Mouse (Mus musculus) kidney, postnatal 0 days (tissue): ENCODE measurements around the gene Gm3839. TPM values are rescaled to one million over a fixed set of nuclear protein-coding genes. Genes with fewer than 3 reads are reported as not detected.
"Not testable (repeated sequence)": the region's sequence is repeated elsewhere in the genome, so short reads cannot be mapped to it uniquely, and the experiment has no call there.

Experiments used
- ATAC-seq: fragments of 200-750 bp; cut with Nextera tagmentation; replicated peaks from 2 replicates; pipeline ENCODE4 v1.8.0; 2017; ENCODE audit warnings: low read depth, moderate number of reproducible peaks, moderate TSS enrichment, moderate library complexity; ENCODE audit not compliant: low FRiP score
- DNase-seq: peaks from one replicate; pipeline ENCODE4 v3.0.0-alpha.2; 2016; ENCODE audit warnings: low spot score
- H3K27ac ChIP-seq: fragments of 300-500 bp; sonication (generic); 2 replicates; pipeline ENCODE4 v1.5.1; 2014; ENCODE audit warnings: mild to moderate bottlenecking
- H3K27me3 ChIP-seq: fragments of 300-500 bp; sonication (generic); 2 replicates; pipeline ENCODE4 v1.6.1; 2014; ENCODE audit warnings: low read length, mixed read lengths; ENCODE audit not compliant: insufficient read depth
- H3K36me3 ChIP-seq: fragments of 300-500 bp; sonication (generic); 2 replicates; pipeline ENCODE4 v1.6.1; 2014; ENCODE audit warnings: low read length, mixed read lengths; ENCODE audit not compliant: insufficient read depth
- H3K4me1 ChIP-seq: fragments of 300-500 bp; sonication (generic); replicated peaks from 2 replicates; pipeline ENCODE4 v1.6.1; 2014; ENCODE audit warnings: antibody characterized with exemption, low read length, mixed read lengths; ENCODE audit not compliant: insufficient read depth
- H3K4me2 ChIP-seq: fragments of 300-500 bp; sonication (generic); 2 replicates; pipeline ENCODE4 v1.6.1; 2014; ENCODE audit warnings: mild to moderate bottlenecking, low read length, moderate library complexity, mixed read lengths
- H3K4me3 ChIP-seq: fragments of 300-500 bp; sonication (generic); replicated peaks from 2 replicates; pipeline ENCODE4 v1.5.1; 2014; ENCODE audit warnings: low read depth, low read length
- H3K9ac ChIP-seq: fragments of 300-500 bp; sonication (generic); 2 replicates; pipeline ENCODE4 v1.6.1; 2014; ENCODE audit warnings: low read depth, low read length
- H3K9me3 ChIP-seq: fragments of 300-500 bp; sonication (generic); replicated peaks from 2 replicates; pipeline ENCODE4 v1.6.1; 2016; ENCODE audit warnings: low read length, inconsistent platforms, mixed read lengths
- CTCF ChIP-seq: IDR thresholded peaks from 2 replicates; pipeline ENCODE4 v1.5.1; 2016; ENCODE audit warnings: antibody characterized with exemption, low read depth, mild to moderate bottlenecking, moderate library complexity
- WGBS: fragments of 180-500 bp; shearing (Covaris S2); extraction: QIAGEN DNeasy Blood & Tissue Kit; methylation state at CpG from one replicate; pipeline ENCODE4 v1.1.7; 2014; 5-methylcytosine and 5-hydroxymethylcytosine counted together
- polyA plus RNA-seq: library from polyadenylated mRNA; unstranded; fragments of >200 nt; fragmentation: Nextera tagmentation; extraction: Ambion mirVana; gene quantifications from 2 replicates; pipeline ENCODE4 v1.2.1, GENCODE M21; 2015

The Gm3839 gene
- 1.7 and 2.1 TPM in 2 replicates for polyA plus RNA-seq

- H3K9me3 ChIP-seq, H3K36me3 ChIP-seq, H3K9ac ChIP-seq, H3K4me2 ChIP-seq, H3K27me3 ChIP-seq, DNase-seq, H3K4me1 ChIP-seq, ATAC-seq, H3K27ac ChIP-seq, H3K4me3 ChIP-seq: not testable (repeated sequence)
Observed at GRCm38 (mm10) chr14:11356626-11357025, at the start of gene Gm3839. Gm3839 (minus strand) TSS chr14:11356726.

- Histone ChIP-seq H3K9me3 (no peaks in the 10 kb centered on the region), H3K36me3 (no peaks in the 10 kb centered on the region), H3K4me1 (no peaks in the 10 kb centered on the region), H3K4me2 (no peak overlapping the region), H3K9ac (no peak overlapping the region), H3K27ac (no peak overlapping the region), H3K27me3 (no peaks in the 10 kb centered on the region), H3K4me3 (no peak overlapping the region)
- no peak for TF ChIP-seq CTCF
- ATAC-seq = no peak
- DNase-seq = no peak
- WGBS = 37% methylated on average over 9 of the region's 9 CpGs
Observed at GRCm38 (mm10) chr14:11405661-11406060, 49.1 kb upstream of the Gm3839 start.

- no peak for ATAC-seq
Observed at GRCm38 (mm10) chr14:11377846-11378245, 21.3 kb upstream of the Gm3839 start.

GRCm38 (mm10) chr14:11375225-11375624 lies 18.7 kb upstream of the Gm3839 start:
- H3K4me1 ChIP-seq = no peaks in the 10 kb centered on the region
- 49% methylated on average over 5 of the region's 5 CpGs for WGBS
- no peak overlapping the region for H3K4me2 ChIP-seq
- no peak overlapping the region for H3K27ac ChIP-seq
- no peaks in the 10 kb centered on the region for H3K27me3 ChIP-seq
- DNase-seq = no peak
- no peaks in the 10 kb centered on the region for H3K36me3 ChIP-seq
- no peak for ATAC-seq
- H3K9ac ChIP-seq = no peak overlapping the region
- H3K4me3 ChIP-seq = no peak overlapping the region
- TF ChIP-seq CTCF = no peak
- no peaks in the 10 kb centered on the region for H3K9me3 ChIP-seq

More at GRCm38 (mm10) chr14:11377846-11378245, 21.3 kb upstream of the Gm3839 start:
- no peak for TF ChIP-seq CTCF
- no peak overlapping the region for H3K9ac ChIP-seq
- H3K27ac ChIP-seq = no peak overlapping the region
- 89% methylated on average over 3 of the region's 3 CpGs for WGBS
- H3K4me1 ChIP-seq = no peaks in the 10 kb centered on the region
- H3K36me3 ChIP-seq = no peaks in the 10 kb centered on the region
- no peaks in the 10 kb centered on the region for H3K9me3 ChIP-seq
- no peak overlapping the region for H3K4me2 ChIP-seq
- H3K27me3 ChIP-seq = no peaks in the 10 kb centered on the region
- H3K4me3 ChIP-seq = no peak overlapping the region
- no peak for DNase-seq

- H3K36me3 ChIP-seq = no peaks in the 10 kb centered on the region
- H3K9me3 ChIP-seq = no peaks in the 10 kb centered on the region
- H3K4me3 ChIP-seq = no peak overlapping the region
- no peaks in the 10 kb centered on the region for H3K27me3 ChIP-seq
- H3K27ac ChIP-seq = no peak overlapping the region
- DNase-seq (no peak), ATAC-seq (no peak)
- TF ChIP-seq CTCF = no peak
- WGBS = 88% methylated on average over 3 of the region's 3 CpGs
- H3K4me1 ChIP-seq = no peaks in the 10 kb centered on the region
- no peak overlapping the region for H3K4me2 ChIP-seq
- no peak overlapping the region for H3K9ac ChIP-seq
Observed at GRCm38 (mm10) chr14:11346086-11346485, 10.4 kb downstream of the Gm3839 start.

- Histone ChIP-seq H3K4me1 (no peaks in the 10 kb centered on the region), H3K27ac (no peak overlapping the region), H3K4me2 (no peak overlapping the region), H3K36me3 (no peaks in the 10 kb centered on the region), H3K9me3 (no peaks in the 10 kb centered on the region), H3K27me3 (no peaks in the 10 kb centered on the region), H3K4me3 (no peak overlapping the region), H3K9ac (no peak overlapping the region)
- ATAC-seq (no peak), DNase-seq (peak; percentile 44)
- WGBS = 54% methylated on average over 2 of the region's 2 CpGs
- peak; percentile 69 for TF ChIP-seq CTCF
Observed at GRCm38 (mm10) chr14:11329993-11330392, 26.5 kb downstream of the Gm3839 start.

GRCm38 (mm10) chr14:11307079-11307478 lies 49.4 kb downstream of the Gm3839 start:
- no peak overlapping the region for H3K9ac ChIP-seq
- ATAC-seq (no peak), DNase-seq (peak; percentile 15)
- H3K36me3 ChIP-seq = no peaks in the 10 kb centered on the region
- no peaks in the 10 kb centered on the region for H3K9me3 ChIP-seq
- peak; percentile 72 for TF ChIP-seq CTCF
- no peak overlapping the region for H3K4me2 ChIP-seq
- 38% methylated on average over 2 of the region's 2 CpGs for WGBS
- H3K4me3 ChIP-seq = no peak overlapping the region
- H3K27me3 ChIP-seq = no peaks in the 10 kb centered on the region
- no peaks in the 10 kb centered on the region for H3K4me1 ChIP-seq
- H3K27ac ChIP-seq = no peak overlapping the region

- not testable (repeated sequence) for H3K27me3 ChIP-seq, H3K27ac ChIP-seq, H3K4me3 ChIP-seq, H3K36me3 ChIP-seq, H3K4me1 ChIP-seq, DNase-seq, H3K9me3 ChIP-seq, ATAC-seq, H3K9ac ChIP-seq, H3K4me2 ChIP-seq
- WGBS = 92% methylated on average over 3 of the region's 3 CpGs
Observed at GRCm38 (mm10) chr14:11287956-11288355, 68.6 kb downstream of the Gm3839 start.
